13 mouse cellular contexts compared by ENCODE assay signal in the genomic region with DNA sequence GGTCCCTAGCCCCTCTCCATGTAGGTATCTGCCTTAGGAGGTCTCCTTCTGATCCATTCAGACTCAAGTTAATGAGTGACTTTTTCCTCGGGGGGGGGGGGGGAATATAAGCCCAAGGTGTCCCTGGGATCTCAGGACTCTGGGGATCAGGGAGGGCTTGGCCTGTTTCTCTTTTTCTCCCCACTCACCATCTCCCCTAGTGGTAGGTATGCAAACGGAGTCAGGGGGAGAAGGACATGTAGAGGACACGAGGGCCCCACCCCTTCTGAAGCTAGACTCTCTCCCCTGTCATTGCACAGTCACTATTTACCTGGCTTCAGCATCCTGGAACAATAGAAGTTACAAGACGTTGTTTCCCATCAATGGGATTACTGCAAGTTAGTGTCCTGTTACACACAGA. TPM values are rescaled to one million over a fixed set of nuclear protein-coding genes. Genes with fewer than 3 reads are reported as not detected.
DNase-seq lines count a peak whose midpoint lies in the region; ATAC-seq and TF ChIP-seq lines count a peak whose summit lies in the region.
"Had no signal": no experiment of that assay in that cellular context is flagged by ENCODE, and none has a peak within 500 bp of the region (broad histone marks: within the 10 kb centered on the region; RNA-seq: fewer than 3 reads in every experiment).

No protein-coding gene starts in this region.

- H3K9ac ChIP-seq in midbrain, postnatal 0 days (replicated peaks; ENCODE audit: low read length, poor library complexity, severe bottlenecking) = no peak overlapping the region
- no peak overlapping the region for H3K9ac ChIP-seq in midbrain, embryonic 14.5 days (replicated peaks; ENCODE audit: low read length)
- no peak overlapping the region for H3K9ac ChIP-seq in kidney, postnatal 0 days (ENCODE audit: low read depth, low read length)
- H3K9ac ChIP-seq: midbrain, embryonic 12.5 days had no signal

- H3K4me3 ChIP-seq in midbrain, postnatal 0 days (ENCODE audit: low read depth, low read length) = no peak overlapping the region
- no peak overlapping the region for H3K4me3 ChIP-seq in midbrain, embryonic 14.5 days (replicated peaks; ENCODE audit: low read depth, low read length)
- H3K4me3 ChIP-seq in kidney, postnatal 0 days (replicated peaks; ENCODE audit: low read depth, low read length) = no peak overlapping the region
- H3K4me3 ChIP-seq: midbrain, embryonic 12.5 days had no signal

- peaks cover 5% of the 10 kb centered on the region; the same call in 1 of the 2 replicates for H3K27me3 ChIP-seq in midbrain, postnatal 0 days (ENCODE audit: insufficient read depth, low read length)
- peaks cover 22% of the 10 kb centered on the region; the same call in 1 of the 2 replicates for H3K27me3 ChIP-seq in midbrain, embryonic 14.5 days (ENCODE audit: control insufficient read depth, insufficient read depth, low read length)
- no peaks in the 10 kb centered on the region for H3K27me3 ChIP-seq in kidney, postnatal 0 days (ENCODE audit: insufficient read depth, low read length)

- H3K27ac ChIP-seq in midbrain, postnatal 0 days (ENCODE audit: low read depth, low read length) = no peak overlapping the region
- no peak overlapping the region for H3K27ac ChIP-seq in midbrain, embryonic 14.5 days (replicated peaks; ENCODE audit: low read depth, low read length)
- peak overlapping the region; percentile 81; the same call in 1 of the 2 replicates for H3K27ac ChIP-seq in kidney, postnatal 0 days
- H3K27ac ChIP-seq: midbrain, embryonic 12.5 days had no signal

- H3K9me3 ChIP-seq in midbrain, postnatal 0 days (ENCODE audit: low read length) = no peaks in the 10 kb centered on the region
- H3K9me3 ChIP-seq in midbrain, embryonic 14.5 days (ENCODE audit: control insufficient read depth, low read length) = no peaks in the 10 kb centered on the region
- H3K9me3 ChIP-seq in kidney, postnatal 0 days (replicated peaks; ENCODE audit: low read length) = no peaks in the 10 kb centered on the region
- H3K9me3 ChIP-seq: midbrain, embryonic 12.5 days had no signal

- H3K36me3 ChIP-seq in midbrain, postnatal 0 days (ENCODE audit: insufficient read depth, low read length) = no peaks in the 10 kb centered on the region
- no peaks in the 10 kb centered on the region for H3K36me3 ChIP-seq in midbrain, embryonic 14.5 days (ENCODE audit: control insufficient read depth, insufficient read depth, low read length)
- H3K36me3 ChIP-seq in kidney, postnatal 0 days (ENCODE audit: insufficient read depth, low read length) = no peaks in the 10 kb centered on the region
- H3K36me3 ChIP-seq: midbrain, embryonic 12.5 days had no signal

- WGBS in midbrain, postnatal 0 days = 45% methylated on average over 4 of the region's 4 CpGs
- WGBS in midbrain, embryonic 14.5 days = 38% methylated on average over 4 of the region's 4 CpGs
- WGBS in kidney, postnatal 0 days = 41% methylated on average over 4 of the region's 4 CpGs

- H3K4me1 ChIP-seq in midbrain, postnatal 0 days (ENCODE audit: insufficient read depth, low read length) = no peaks in the 10 kb centered on the region
- no peaks in the 10 kb centered on the region for H3K4me1 ChIP-seq in midbrain, embryonic 14.5 days (ENCODE audit: control insufficient read depth, insufficient read depth, low read length)
- 0 out of 2 replicates have a peak, but pooled peaks cover 3% of the 10 kb centered on the region for H3K4me1 ChIP-seq in kidney, postnatal 0 days (replicated peaks; ENCODE audit: insufficient read depth, low read length)
- H3K4me1 ChIP-seq: midbrain, embryonic 12.5 days had no signal

- intact Hi-C loops in heart, postnatal 10 days (cut with DNase I) = no loop called here

- no peak for ATAC-seq in midbrain, postnatal 0 days (ENCODE audit: low FRiP score)
- ATAC-seq in midbrain, embryonic 14.5 days (ENCODE audit: low FRiP score, low TSS enrichment) = no peak
- peak; percentile 69 for ATAC-seq in kidney, postnatal 0 days (replicated peaks; ENCODE audit: low FRiP score, low read depth)
- ATAC-seq: forebrain, embryonic 14.5 days; inflammation-experienced regulatory T-cells, adult 6 months had no signal

- no peak overlapping the region for H3K4me2 ChIP-seq in midbrain, postnatal 0 days (ENCODE audit: low read depth, low read length, poor library complexity, severe bottlenecking)
- H3K4me2 ChIP-seq in midbrain, embryonic 14.5 days (ENCODE audit: low read length) = no peak overlapping the region
- H3K4me2 ChIP-seq in kidney, postnatal 0 days (ENCODE audit: low read length) = no peak overlapping the region
- H3K4me2 ChIP-seq: heart, embryonic 11.5 days; midbrain, embryonic 12.5 days had no signal

- peak; percentile 41 for TF ChIP-seq CTCF in midbrain, postnatal 0 days (IDR thresholded peaks at IDR 0.05)
- peak; percentile 67 for TF ChIP-seq CTCF in kidney, postnatal 0 days (IDR thresholded peaks at IDR 0.05; ENCODE audit: low read depth)

- DNase-seq in heart, adult 11 months = peak; percentile 89
- no peak for DNase-seq in heart, postnatal 10 days
- DNase-seq in midbrain, postnatal 0 days (ENCODE audit: low spot score) = no peak
- no peak for DNase-seq in midbrain, embryonic 14.5 days
- peak; percentile 42 for DNase-seq in kidney, postnatal 0 days (ENCODE audit: low spot score)
- DNase-seq in urinary bladder, adult 18-20 months (ENCODE audit: low spot score in 2 of 2) = no peak
- no peak for DNase-seq in adrenal gland, postnatal 14 days
- no peak for DNase-seq in right cerebral cortex, postnatal 4 days
- DNase-seq: thymus, postnatal 36 days had no signal

RNA-seq across cellular contexts. Expression of a gene that starts 45.1 kb away (rescaled TPM):
- 10 to 100 TPM; 34.0 to 40.9 TPM for total RNA-seq in heart, postnatal 10 days (2021)
- total RNA-seq in midbrain, postnatal 0 days (2014; rRNA removed) = 11.8 and 12.4 TPM in 2 replicates
- 2.6 and 3.3 TPM in 2 replicates for polyA plus RNA-seq in midbrain, postnatal 0 days (2015; fragmentation: Nextera tagmentation; extraction: Ambion mirVana)
- 1.5 and 4.8 TPM in 2 replicates for polyA plus RNA-seq in midbrain, embryonic 14.5 days (2014; fragmentation: Nextera tagmentation; extraction: Ambion mirVana)
- 18.5 and 20.4 TPM in 2 replicates for polyA plus RNA-seq in kidney, postnatal 0 days (2015; fragmentation: Nextera tagmentation; extraction: Ambion mirVana)
- 31.1 and 32.3 TPM in 2 replicates for total RNA-seq in adrenal gland, postnatal 14 days (2021)

Comparison
In these comparisons a context has a peak if more than half of its experiments do, and no peak if none do; other contexts are left out.
1. DNase-seq: peak in heart, adult 11 months (single experiment) and kidney, postnatal 0 days (single experiment); none in heart, postnatal 10 days (0 of 2), midbrain, postnatal 0 days (single experiment), midbrain, embryonic 14.5 days (single experiment), urinary bladder, adult 18-20 months (0 of 2), adrenal gland, postnatal 14 days (single experiment) and right cerebral cortex, postnatal 4 days (single experiment).